Mouse (Mus musculus) lung, postnatal 0 days (tissue): ENCODE measurements around the gene Nsa2.

Experiments used
- CTCF ChIP-seq: IDR thresholded peaks from 2 replicates; pipeline ENCODE4 v1.5.1; 2016; ENCODE audit warnings: antibody characterized with exemption, mild to moderate bottlenecking
- EP300 ChIP-seq: IDR thresholded peaks from 2 replicates; pipeline ENCODE4 v1.6.1; 2016; ENCODE audit warnings: antibody characterized with exemption, mild to moderate bottlenecking, control low read depth

- no peak for TF ChIP-seq CTCF
- TF ChIP-seq EP300 = no peak
Observed at GRCm38 (mm10) chr13:97137466-97138400, at the start of gene Nsa2, which contains the start of gene Gfm2.
